Mouse (Mus musculus): ENCODE measurements around the gene Zbtb12. TPM values are rescaled to one million over a fixed set of nuclear protein-coding genes. Genes with fewer than 3 reads are reported as not detected.
A peak's percentile ranks its signal among the peaks of the same experiment; 100 is the strongest.

Gene Zbtb12
- polyA plus RNA-seq, 1 experiment = 4.6 TPM

DNA sequence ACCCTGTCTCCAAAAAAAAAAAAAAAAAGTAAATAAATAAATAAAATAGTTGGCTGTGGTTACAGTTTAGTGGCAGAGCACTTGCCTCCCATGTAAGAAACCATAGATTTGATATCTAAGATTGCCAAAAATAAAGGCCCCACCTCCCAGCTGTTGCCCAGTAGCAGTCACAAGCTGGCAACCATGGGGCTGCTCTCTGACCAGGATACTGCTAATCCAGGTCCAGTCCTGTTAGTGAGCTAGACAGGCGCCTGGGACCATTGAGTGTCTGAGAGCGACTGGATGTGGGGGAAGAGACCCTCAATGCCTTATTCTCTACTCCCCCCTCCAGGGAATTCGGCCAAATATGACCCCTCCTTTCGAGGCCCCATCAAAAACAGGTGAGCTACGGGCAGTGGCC lies 37.0 kb downstream of the Zbtb12 start:
- no peak for TF ChIP-seq CTCF (IDR thresholded peaks at IDR 0.05; ENCODE audit: low read depth, low read length)
- no peak for TF ChIP-seq POLR2A (IDR thresholded peaks at IDR 0.05; ENCODE audit: borderline replicate concordance, low read depth, low read length)
- no peak overlapping the region for H3K27ac ChIP-seq (ENCODE audit: insufficient read depth, low read depth, low read length)
- no peaks in the 10 kb centered on the region for H3K4me1 ChIP-seq (ENCODE audit: control insufficient read depth, insufficient read depth, low read length)
- no peak overlapping the region for H3K4me3 ChIP-seq (ENCODE audit: insufficient read depth, low read length)

DNA sequence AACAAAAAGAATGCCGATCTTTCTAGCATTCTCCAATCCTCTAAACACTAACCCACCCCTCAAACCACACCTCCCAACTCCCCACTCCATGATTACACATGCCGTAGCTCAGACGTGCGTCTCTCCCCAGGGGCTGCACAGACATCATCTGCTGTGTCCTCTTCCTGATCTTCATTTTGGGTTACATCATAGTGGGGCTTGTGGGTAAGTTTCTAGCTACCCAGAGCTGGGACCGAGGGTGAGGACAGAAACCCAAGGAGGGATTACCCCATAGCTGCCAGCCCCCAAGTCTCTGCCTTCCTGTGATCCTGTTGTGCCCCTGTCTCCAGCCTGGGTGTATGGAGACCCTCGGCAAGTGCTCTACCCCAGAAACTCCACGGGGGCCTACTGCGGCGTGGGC lies 37.9 kb downstream of the Zbtb12 start:
- no peak overlapping the region for H3K4me3 ChIP-seq (ENCODE audit: insufficient read depth, low read length)
- H3K27ac ChIP-seq (ENCODE audit: insufficient read depth, low read depth, low read length) = no peak overlapping the region
- TF ChIP-seq POLR2A (IDR thresholded peaks at IDR 0.05; ENCODE audit: borderline replicate concordance, low read depth, low read length) (no peak), CTCF (IDR thresholded peaks at IDR 0.05; ENCODE audit: low read depth, low read length) (no peak)
- H3K4me1 ChIP-seq (ENCODE audit: control insufficient read depth, insufficient read depth, low read length) = no peaks in the 10 kb centered on the region

DNA sequence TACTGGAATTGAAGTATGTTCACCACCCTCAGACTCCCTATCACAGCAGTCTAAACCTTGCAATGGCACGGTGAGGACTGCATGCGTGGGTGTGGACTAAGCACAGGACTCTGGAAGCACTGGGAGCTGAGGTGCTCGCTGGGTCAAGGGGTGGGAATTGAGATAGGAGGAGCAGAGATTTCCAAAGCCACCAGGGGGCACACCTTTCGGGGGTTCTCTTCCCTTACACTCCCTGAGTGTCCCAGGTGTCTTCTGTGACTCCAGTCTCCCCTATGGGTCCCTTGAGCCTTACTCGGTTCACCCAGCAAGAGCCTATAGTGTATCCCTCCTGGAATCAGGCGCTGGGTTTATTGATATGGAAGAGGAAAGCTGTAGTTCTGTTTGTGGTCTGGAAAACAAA lies 43.7 kb downstream of the Zbtb12 start:
- Histone ChIP-seq H3K27ac (ENCODE audit: insufficient read depth, low read depth, low read length) (no peak overlapping the region), H3K4me3 (ENCODE audit: insufficient read depth, low read length) (no peak overlapping the region), H3K4me1 (ENCODE audit: control insufficient read depth, insufficient read depth, low read length) (peaks cover 12% of the 10 kb centered on the region)
- peak; percentile 8; the same call in 1 of the 2 replicates for TF ChIP-seq CTCF (IDR thresholded peaks at IDR 0.05; ENCODE audit: low read depth, low read length)
- no peak for TF ChIP-seq POLR2A (IDR thresholded peaks at IDR 0.05; ENCODE audit: borderline replicate concordance, low read depth, low read length)

DNA sequence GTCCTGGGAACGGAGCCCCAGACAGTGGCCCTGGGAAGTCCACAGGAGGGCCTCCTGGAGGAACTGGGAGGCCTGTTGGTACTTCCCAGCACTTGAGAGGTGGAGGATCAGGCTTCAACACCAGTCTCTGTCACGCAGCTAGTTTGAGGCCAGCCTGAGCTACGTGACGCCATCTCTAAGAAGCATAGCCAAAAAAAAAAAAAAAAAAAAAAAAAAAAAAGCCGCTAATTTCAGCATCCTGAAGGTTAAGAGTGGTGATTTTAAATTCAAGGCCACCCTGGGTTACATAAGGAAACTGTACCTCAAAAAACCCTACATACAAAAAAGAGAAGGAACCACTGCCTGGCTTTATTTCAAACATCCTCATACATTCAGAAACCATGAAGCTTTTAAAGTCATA lies 45.0 kb downstream of the Zbtb12 start:
- no peak for TF ChIP-seq CTCF (IDR thresholded peaks at IDR 0.05; ENCODE audit: low read depth, low read length)
- TF ChIP-seq POLR2A (IDR thresholded peaks at IDR 0.05; ENCODE audit: borderline replicate concordance, low read depth, low read length) = no peak

DNA sequence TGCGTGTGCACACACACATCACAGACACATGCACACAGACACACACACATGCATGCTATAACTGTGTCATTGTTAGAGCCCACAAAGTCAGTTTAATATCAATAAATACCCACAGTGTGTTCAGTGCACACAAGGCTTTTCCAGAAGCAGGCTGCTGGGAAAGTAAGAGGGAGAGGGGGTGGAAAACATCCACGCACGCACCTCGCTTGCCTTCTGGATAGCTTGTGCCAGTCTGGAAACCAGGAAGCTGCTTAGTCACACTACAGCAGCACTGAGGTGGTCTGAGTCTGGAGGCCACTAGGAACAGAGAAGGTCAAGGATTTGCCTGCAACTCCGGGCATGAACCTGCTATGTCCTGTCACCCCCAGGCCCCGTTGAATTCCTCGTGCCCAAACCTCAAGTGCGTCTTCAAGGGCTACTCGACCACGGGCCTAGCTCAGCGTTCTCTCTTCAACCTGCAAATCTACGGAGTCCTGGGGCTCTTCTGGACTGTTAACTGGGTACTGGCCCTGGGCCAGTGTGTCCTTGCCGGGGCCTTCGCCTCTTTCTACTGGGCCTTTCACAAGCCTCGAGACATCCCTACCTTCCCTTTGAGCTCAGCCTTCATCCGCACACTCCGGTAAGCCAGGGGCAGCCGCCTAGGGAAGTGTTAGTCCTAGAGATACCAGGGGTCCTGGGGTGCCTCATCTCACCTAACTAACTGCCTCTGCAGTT lies 48.2 kb downstream of the Zbtb12 start:
- Histone ChIP-seq H3K4me1 (ENCODE audit: control insufficient read depth, insufficient read depth, low read length) (peaks cover 15% of the 10 kb centered on the region), H3K4me3 (ENCODE audit: insufficient read depth, low read length) (no peak overlapping the region), H3K27ac (ENCODE audit: insufficient read depth, low read depth, low read length) (no peak overlapping the region)
- TF ChIP-seq POLR2A (IDR thresholded peaks at IDR 0.05; ENCODE audit: borderline replicate concordance, low read depth, low read length) (no peak), CTCF (IDR thresholded peaks at IDR 0.05; ENCODE audit: low read depth, low read length) (no peak)

More for the DNA sequence above, 45.0 kb downstream of the Zbtb12 start:
- H3K4me3 ChIP-seq (ENCODE audit: insufficient read depth, low read length) = no peak overlapping the region
- H3K4me1 ChIP-seq (ENCODE audit: control insufficient read depth, insufficient read depth, low read length) = peaks cover 12% of the 10 kb centered on the region
- H3K27ac ChIP-seq (ENCODE audit: insufficient read depth, low read depth, low read length) = peak overlapping the region; percentile 85

DNA sequence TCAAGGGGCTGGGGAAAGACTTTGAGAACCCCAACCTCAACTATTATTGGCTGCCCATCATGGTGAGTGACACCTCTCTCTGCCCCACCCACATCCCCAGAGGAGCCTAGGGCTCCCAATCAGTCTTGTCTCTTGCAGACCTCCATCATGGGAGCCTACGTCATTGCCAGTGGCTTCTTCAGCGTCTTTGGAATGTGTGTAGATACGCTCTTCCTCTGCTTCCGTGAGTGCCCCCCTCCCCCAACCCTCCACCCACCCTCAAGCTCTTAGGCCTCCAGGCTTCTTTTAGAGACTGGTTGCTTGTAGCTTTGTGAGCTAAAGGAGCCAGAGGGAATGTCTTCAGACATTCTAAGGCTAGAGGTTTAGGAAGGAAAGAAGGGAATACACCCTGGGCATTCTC lies 49.6 kb downstream of the Zbtb12 start:
- TF ChIP-seq POLR2A (IDR thresholded peaks at IDR 0.05; ENCODE audit: borderline replicate concordance, low read depth, low read length) (no peak), CTCF (IDR thresholded peaks at IDR 0.05; ENCODE audit: low read depth, low read length) (no peak)
- Histone ChIP-seq H3K27ac (ENCODE audit: insufficient read depth, low read depth, low read length) (no peak overlapping the region), H3K4me3 (ENCODE audit: insufficient read depth, low read length) (no peak overlapping the region), H3K4me1 (ENCODE audit: control insufficient read depth, insufficient read depth, low read length) (peaks cover 22% of the 10 kb centered on the region)

DNA sequence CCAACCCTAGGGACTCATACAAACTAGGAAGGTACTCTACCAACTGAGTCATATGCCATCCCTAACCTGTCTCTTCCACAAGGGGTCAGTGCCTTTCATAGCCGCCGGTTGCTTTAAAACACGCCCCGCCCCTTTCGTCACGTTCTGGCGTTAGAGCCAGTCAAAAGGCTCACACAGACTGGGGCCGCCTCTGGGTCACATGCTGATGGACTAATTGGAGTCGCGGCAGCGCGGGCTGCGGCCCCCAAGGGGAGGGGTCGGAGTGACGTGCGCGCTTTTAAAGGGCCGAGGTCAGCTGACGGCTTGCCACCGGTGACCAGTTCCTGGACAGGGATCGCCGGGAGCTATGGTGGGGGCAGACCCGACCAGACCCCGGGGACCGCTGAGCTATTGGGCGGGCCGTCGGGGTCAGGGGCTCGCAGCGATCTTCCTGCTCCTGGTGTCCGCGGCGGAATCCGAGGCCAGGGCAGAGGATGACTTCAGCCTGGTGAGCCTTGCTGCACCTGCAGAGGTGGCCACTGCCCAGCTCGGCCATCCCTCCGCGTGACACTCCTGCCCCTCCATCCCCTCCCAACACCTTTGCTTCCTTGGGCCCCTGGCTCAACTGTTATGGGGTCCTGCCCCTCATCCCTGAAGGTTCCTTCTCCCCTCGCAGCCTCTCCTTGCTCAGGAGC lies 51.9 kb downstream of the Zbtb12 start, which contains the start of gene Neu1:
TSS of gene Neu1 (plus strand) at position 193 of the 674 bp plus-strand sequence.
- no peak for TF ChIP-seq CTCF (IDR thresholded peaks at IDR 0.05; ENCODE audit: low read depth, low read length)
- peak; percentile 89; the same call in 1 of the 2 replicates for TF ChIP-seq POLR2A (IDR thresholded peaks at IDR 0.05; ENCODE audit: borderline replicate concordance, low read depth, low read length)
- H3K4me1 ChIP-seq (ENCODE audit: control insufficient read depth, insufficient read depth, low read length) = peaks cover 32% of the 10 kb centered on the region
- peak within 1 kb of the TSS; percentile 62 for H3K27ac ChIP-seq (ENCODE audit: insufficient read depth, low read depth, low read length)
- H3K4me3 ChIP-seq (ENCODE audit: insufficient read depth, low read length) = peak within 1 kb of the TSS; percentile 88

DNA sequence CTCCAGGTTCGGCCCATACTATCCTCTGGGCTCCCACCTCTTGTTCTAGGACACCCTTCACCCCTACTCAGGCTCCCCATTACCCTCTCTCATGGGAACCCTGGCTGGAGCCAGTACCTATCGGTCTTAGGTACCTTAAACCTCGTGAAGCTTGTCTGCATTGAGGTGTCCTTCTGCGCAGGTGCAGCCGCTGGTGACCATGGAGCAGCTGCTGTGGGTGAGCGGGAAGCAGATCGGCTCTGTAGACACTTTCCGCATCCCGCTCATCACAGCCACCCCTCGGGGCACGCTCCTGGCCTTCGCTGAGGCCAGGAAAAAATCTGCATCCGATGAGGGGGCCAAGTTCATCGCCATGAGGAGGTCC lies 52.4 kb downstream of the Zbtb12 start:
- H3K4me3 ChIP-seq (ENCODE audit: insufficient read depth, low read length) = peak overlapping the region; percentile 88
- TF ChIP-seq POLR2A (IDR thresholded peaks at IDR 0.05; ENCODE audit: borderline replicate concordance, low read depth, low read length) (no peak), CTCF (IDR thresholded peaks at IDR 0.05; ENCODE audit: low read depth, low read length) (no peak)
- peak overlapping the region; percentile 62 for H3K27ac ChIP-seq (ENCODE audit: insufficient read depth, low read depth, low read length)
- peaks cover 32% of the 10 kb centered on the region for H3K4me1 ChIP-seq (ENCODE audit: control insufficient read depth, insufficient read depth, low read length)

DNA sequence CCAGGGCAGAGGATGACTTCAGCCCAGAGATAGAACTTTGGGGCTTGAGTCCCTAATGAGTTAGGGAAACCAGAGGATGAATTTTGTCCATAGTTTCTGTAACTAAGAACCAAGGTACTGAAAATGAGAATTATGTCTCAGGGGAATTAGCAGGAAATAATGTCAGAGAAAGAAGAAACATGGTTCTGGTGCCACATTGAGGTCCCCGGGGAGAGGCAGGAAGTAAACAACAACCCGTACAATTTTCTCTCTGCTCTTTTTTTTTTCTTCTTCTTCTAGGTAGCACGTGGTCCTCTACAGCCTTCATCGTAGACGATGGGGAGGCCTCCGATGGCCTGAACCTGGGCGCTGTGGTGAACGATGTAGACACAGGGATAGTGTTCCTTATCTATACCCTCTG lies 53.0 kb downstream of the Zbtb12 start:
- Histone ChIP-seq H3K4me3 (ENCODE audit: insufficient read depth, low read length) (peak overlapping the region; percentile 88), H3K4me1 (ENCODE audit: control insufficient read depth, insufficient read depth, low read length) (peaks cover 34% of the 10 kb centered on the region), H3K27ac (ENCODE audit: insufficient read depth, low read depth, low read length) (no peak overlapping the region)
- no peak for TF ChIP-seq POLR2A (IDR thresholded peaks at IDR 0.05; ENCODE audit: borderline replicate concordance, low read depth, low read length)
- no peak for TF ChIP-seq CTCF (IDR thresholded peaks at IDR 0.05; ENCODE audit: low read depth, low read length)

DNA sequence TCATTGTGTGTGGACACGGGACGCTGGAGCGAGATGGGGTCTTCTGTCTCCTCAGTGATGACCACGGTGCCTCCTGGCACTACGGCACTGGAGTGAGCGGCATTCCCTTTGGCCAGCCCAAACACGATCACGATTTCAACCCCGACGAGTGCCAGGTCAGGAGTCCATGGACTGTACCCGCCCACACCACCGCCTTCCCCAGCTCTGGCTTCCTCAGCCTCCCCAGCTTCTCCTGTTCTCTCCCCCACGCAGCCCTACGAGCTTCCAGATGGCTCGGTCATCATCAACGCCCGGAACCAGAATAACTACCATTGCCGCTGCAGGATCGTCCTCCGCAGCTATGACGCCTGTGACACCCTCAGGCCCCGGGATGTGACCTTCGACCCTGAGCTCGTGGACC lies 54.7 kb downstream of the Zbtb12 start:
- TF ChIP-seq POLR2A (IDR thresholded peaks at IDR 0.05; ENCODE audit: borderline replicate concordance, low read depth, low read length) (no peak), CTCF (IDR thresholded peaks at IDR 0.05; ENCODE audit: low read depth, low read length) (no peak)
- Histone ChIP-seq H3K4me1 (ENCODE audit: control insufficient read depth, insufficient read depth, low read length) (peaks cover 44% of the 10 kb centered on the region), H3K27ac (ENCODE audit: insufficient read depth, low read depth, low read length) (no peak overlapping the region), H3K4me3 (ENCODE audit: insufficient read depth, low read length) (no peak overlapping the region)

All from bone marrow macrophage, adult 2 months (primary cell).